Comparison of ENCODE assay signal across 14 mouse cellular contexts in the genomic region with DNA sequence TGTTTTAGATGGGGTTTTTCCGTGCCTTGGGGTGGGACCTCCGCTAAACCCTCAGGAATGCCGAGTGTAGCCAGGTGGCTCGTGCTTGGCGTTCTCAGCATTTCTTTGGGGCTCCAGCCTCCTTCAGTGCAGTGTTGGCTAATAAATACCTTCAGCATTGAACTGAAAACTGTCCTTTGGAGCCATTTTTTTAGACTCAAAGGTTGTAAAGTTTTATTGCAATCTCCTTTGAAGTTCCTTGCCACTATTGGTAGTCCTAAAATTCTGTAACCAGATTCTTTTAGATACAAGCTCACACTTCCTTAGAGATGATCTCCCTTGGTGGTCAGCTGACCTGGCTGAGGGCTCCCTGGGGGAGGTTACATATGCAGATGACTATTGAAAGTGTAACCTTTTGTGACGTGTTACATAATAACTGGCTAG. TPM values are rescaled to one million over a fixed set of nuclear protein-coding genes. Genes with fewer than 3 reads are reported as not detected.
DNase-seq lines count a peak whose midpoint lies in the region; ATAC-seq and TF ChIP-seq lines count a peak whose summit lies in the region.
"Had no signal": no experiment of that assay in that cellular context is flagged by ENCODE, and none has a peak within 500 bp of the region (broad histone marks: within the 10 kb centered on the region; RNA-seq: fewer than 3 reads in every experiment).

No protein-coding gene starts in this region.

- no peak overlapping the region for H3K4me3 ChIP-seq in heart, adult 2 months
- no peak overlapping the region for H3K4me3 ChIP-seq in lung, embryonic 15.5 days
- H3K4me3 ChIP-seq in thymus, adult 2 months (ENCODE audit: control insufficient read depth, insufficient read depth, low read length) = no peak overlapping the region
- H3K4me3 ChIP-seq: midbrain, embryonic 15.5 days had no signal

- no peaks in the 10 kb centered on the region for H3K36me3 ChIP-seq in heart, adult 2 months (ENCODE audit: control insufficient read depth, insufficient read depth, low read length)
- peaks cover 7% of the 10 kb centered on the region; the same call in 1 of the 2 replicates for H3K36me3 ChIP-seq in lung, embryonic 15.5 days
- no peaks in the 10 kb centered on the region for H3K36me3 ChIP-seq in thymus, adult 2 months (ENCODE audit: control insufficient read depth, insufficient read depth, low read length)
- H3K36me3 ChIP-seq: midbrain, embryonic 15.5 days had no signal

- no peak overlapping the region for H3K9ac ChIP-seq in heart, adult 2 months (ENCODE audit: low read depth, low read length)
- no peak overlapping the region for H3K9ac ChIP-seq in lung, embryonic 15.5 days
- H3K9ac ChIP-seq: liver, embryonic 14.5 days; midbrain, embryonic 15.5 days had no signal

- no peak for TF ChIP-seq POLR2A in heart, adult 2 months (IDR thresholded peaks at IDR 0.05; ENCODE audit: insufficient read depth, low read depth, low read length)
- TF ChIP-seq POLR2A in thymus, adult 2 months (IDR thresholded peaks at IDR 0.05; ENCODE audit: control insufficient read depth, extremely low read depth, insufficient read depth, low read length, poor library complexity) = no peak

- H3K27ac ChIP-seq in heart, adult 2 months = peak overlapping the region; percentile 76
- peak overlapping the region; percentile 83 for H3K27ac ChIP-seq in lung, embryonic 15.5 days
- no peak overlapping the region for H3K27ac ChIP-seq in thymus, adult 2 months (ENCODE audit: control insufficient read depth, insufficient read depth, low read length)
- H3K27ac ChIP-seq: liver, embryonic 14.5 days; midbrain, embryonic 15.5 days; stomach, postnatal 0 days had no signal

- no peaks in the 10 kb centered on the region for H3K27me3 ChIP-seq in heart, adult 2 months (ENCODE audit: control insufficient read depth, insufficient read depth, low read length)
- H3K27me3 ChIP-seq in lung, embryonic 15.5 days = no peaks in the 10 kb centered on the region
- H3K27me3 ChIP-seq in thymus, adult 2 months (ENCODE audit: control insufficient read depth, insufficient read depth, low read length) = no peaks in the 10 kb centered on the region
- H3K27me3 ChIP-seq: midbrain, embryonic 15.5 days had no signal

- WGBS in heart, adult 2 months = 54% methylated on average over 6 of the region's 6 CpGs
- 28% methylated on average over 6 of the region's 6 CpGs for WGBS in lung, embryonic 15.5 days
- 84% methylated on average over 6 of the region's 6 CpGs for WGBS in thymus, adult 2 months

- H3K79me2 ChIP-seq in heart, adult 2 months (replicated peaks; ENCODE audit: control insufficient read depth, insufficient read depth, low read length) = no peaks in the 10 kb centered on the region

- intact Hi-C loops in heart, adult 2 months (cut with DNase I) = no loop called here

- H3K4me1 ChIP-seq in heart, adult 2 months (ENCODE audit: control insufficient read depth, insufficient read depth, low read length) = peaks cover 7% of the 10 kb centered on the region
- H3K4me1 ChIP-seq in lung, embryonic 15.5 days = peaks cover 29% of the 10 kb centered on the region
- H3K4me1 ChIP-seq in thymus, adult 2 months (replicated peaks; ENCODE audit: control insufficient read depth, insufficient read depth, low read length) = no peaks in the 10 kb centered on the region

- no peak for DNase-seq in heart, adult 2 months
- no peak for DNase-seq in heart, postnatal 4 days
- peak; percentile 44 for DNase-seq in 416B (ENCODE audit: low read depth)
- peak; percentile 62 to 66 for DNase-seq in kidney, adult 8-10 months
- no peak for DNase-seq in right cerebral cortex, adult 2 months (ENCODE audit: low spot score in 2 of 2)
- no peak for DNase-seq in thymus, adult 2 months
- DNase-seq in right cerebral cortex, postnatal 25 days = no peak
- DNase-seq: adrenal gland, postnatal 10 days; B cell, adult 2 months; cerebellum, adult 11-12 months had no signal

- H3K9me3 ChIP-seq in lung, embryonic 15.5 days = no peaks in the 10 kb centered on the region
- H3K9me3 ChIP-seq: midbrain, embryonic 15.5 days had no signal

- ATAC-seq in lung, embryonic 15.5 days (ENCODE audit: borderline replicate concordance, extremely low read depth, low FRiP score, low TSS enrichment) = no peak
- ATAC-seq: midbrain, embryonic 15.5 days had no signal

- TF ChIP-seq CTCF in heart, adult 2 months (IDR thresholded peaks at IDR 0.05) = no peak
- no peak for TF ChIP-seq CTCF in thymus, adult 2 months (IDR thresholded peaks at IDR 0.05; ENCODE audit: borderline replicate concordance, control insufficient read depth, extremely low read depth, insufficient read depth, low read length, poor library complexity)

- no peak for TF ChIP-seq EP300 in heart, adult 2 months (IDR thresholded peaks at IDR 0.05; ENCODE audit: insufficient read depth, low read depth, low read length)

- H3K4me2 ChIP-seq in lung, embryonic 15.5 days = no peak overlapping the region
- H3K4me2 ChIP-seq: midbrain, embryonic 15.5 days had no signal

RNA-seq across cellular contexts. Expression of gene Smyd2, which starts 46.7 kb away (rescaled TPM):
- total RNA-seq in heart, adult 2 months (2021) = 10 to 100 TPM; 81.5 to 99.2 TPM
- polyA plus RNA-seq in heart, adult 2 months (2012; rRNA removed) = 117 and 142 TPM in 2 replicates
- 100 to 1,000 TPM; 192 to 202 TPM for total RNA-seq in heart, postnatal 4 days (2021)
- 98.5 and 99.1 TPM in 2 replicates for polyA plus RNA-seq in lung, embryonic 15.5 days (2015; fragmentation: Nextera tagmentation; extraction: Ambion mirVana)
- 33.2 and 36.5 TPM in 2 replicates for polyA plus RNA-seq in thymus, adult 2 months (2012; rRNA removed)

Comparison
In these comparisons a context has a peak if more than half of its experiments do, and no peak if none do; other contexts are left out.
1. DNase-seq: peak in 416B (single experiment) and kidney, adult 8-10 months (2 of 2); none in heart, adult 2 months (0 of 2), heart, postnatal 4 days (single experiment), right cerebral cortex, adult 2 months (0 of 2), thymus, adult 2 months (single experiment) and right cerebral cortex, postnatal 25 days (single experiment).